1 mouse cellular context compared by ENCODE assay signal in the genomic region with DNA sequence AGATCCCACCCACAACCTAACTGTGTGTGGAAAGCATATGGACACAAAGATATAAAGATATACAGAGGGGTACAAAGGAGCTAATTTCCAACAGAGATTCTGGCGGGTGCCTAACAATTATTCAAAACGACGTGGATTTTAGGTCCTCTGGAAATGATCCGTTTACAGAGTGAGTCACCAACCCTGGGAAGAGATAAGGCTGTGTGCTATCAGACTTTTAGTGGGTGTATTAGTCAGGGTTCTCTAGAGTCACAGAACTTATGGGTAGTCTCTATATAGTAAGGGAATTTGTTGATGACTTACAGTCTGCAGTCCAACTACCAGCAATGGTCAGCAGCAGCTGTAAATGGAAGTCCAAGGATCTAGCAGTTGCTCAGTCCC. TPM values are rescaled to one million over a fixed set of nuclear protein-coding genes. Genes with fewer than 3 reads are reported as not detected.
"Had no signal": no experiment of that assay in that cellular context is flagged by ENCODE, and none has a peak within 500 bp of the region (broad histone marks: within the 10 kb centered on the region; RNA-seq: fewer than 3 reads in every experiment).

No protein-coding gene starts in this region.

RNA-seq across cellular contexts. Expression of a gene that starts 7.5 kb away (rescaled TPM):
- polyA plus RNA-seq: myocyte had no signal
